Mouse (Mus musculus) left cerebral cortex, postnatal 14 days (tissue): ENCODE measurements around the gene Sept1. TPM values are rescaled to one million over a fixed set of nuclear protein-coding genes. Genes with fewer than 3 reads are reported as not detected.

ENCODE experiments used
- DNase-seq, 2 experiments: peaks; one replicate each; pipeline ENCODE4 v3.0.0; 2021 to 2022; ENCODE audit warnings: low spot score in 2 of 2, mixed read lengths in 1 of 2
- intact Hi-C: fragments of 180-260 bp; cut with DNase I; formaldehyde crosslinking; loops from one replicate; pipeline ENCODE4 v1.15.1; 2025
- total RNA-seq, 2 experiments: library from RNA; stranded (reverse); gene quantifications; 2 replicates each; pipeline ENCODE4 v1.2.3; 2021

Gene Sept1
- total RNA-seq, 2 experiments from 2014 or later, result 5.9 to 6.3 TPM

- intact Hi-C loops, result no loop called here
- DNase-seq, result no peak
These were observed 67.1 kb downstream of the Sept1 start for GRCm38 (mm10) chr7:127165607-127166493.

Other genes starting within 250 kb of the Sept1 start
- gene Mvp, start 218.5 kb downstream of the Sept1 start, total RNA-seq, result 1 to 10 TPM; 4.9 to 5.1 TPM
- not detected for gene Pagr1b, start 216.6 kb downstream of the Sept1 start, total RNA-seq
- gene Pagr1a, start 215.8 kb downstream of the Sept1 start, total RNA-seq, result 10 to 100 TPM; 14.5 to 19.3 TPM
- 10 to 100 TPM; 33.6 to 43.7 TPM for gene Gm42742, start 212.0 kb downstream of the Sept1 start, total RNA-seq
- 100 to 1,000 TPM; 165 to 186 TPM for gene Prrt2, start 211.9 kb downstream of the Sept1 start, total RNA-seq
- 100 to 1,000 TPM; 260 to 271 TPM for gene Maz, start 206.1 kb downstream of the Sept1 start, total RNA-seq
- gene Kif22, start 190.7 kb downstream of the Sept1 start, total RNA-seq, result 10 to 100 TPM in 1 of 2 experiments, 1 to 10 TPM in 1; 9.6 to 10.4 TPM
- gene Zg16, start 145.8 kb downstream of the Sept1 start, total RNA-seq, result not detected
- gene AI467606, start 141.8 kb downstream of the Sept1 start, total RNA-seq, result 1 to 10 TPM; 1.3 to 1.6 TPM
- gene Qprt, start 110.9 kb downstream of the Sept1 start, total RNA-seq, result under 1 TPM in 1 of 2 experiments, not detected in 1; 0.25 TPM
- gene Spn, start 95.3 kb downstream of the Sept1 start, total RNA-seq, result under 1 TPM in 1 of 2 experiments, not detected in 1; 0.11 TPM
- gene Cd2bp2, start 37.1 kb downstream of the Sept1 start, total RNA-seq, result 10 to 100 TPM; 73.9 to 84.5 TPM
- gene Tbc1d10b, start 24.7 kb downstream of the Sept1 start, total RNA-seq, result 10 to 100 TPM; 82.8 to 83.9 TPM
- gene Mylpf, start 24.2 kb downstream of the Sept1 start, total RNA-seq, result 1 to 10 TPM; 1.7 to 4.2 TPM
- gene Zfp553, start 69 bp downstream of the Sept1 start, total RNA-seq, result 10 to 100 TPM; 17.7 to 19.2 TPM
- gene Zfp771, start 11.1 kb upstream of the Sept1 start, total RNA-seq, result 10 to 100 TPM; 62.0 to 63.9 TPM
- gene Dctpp1, start 27.6 kb upstream of the Sept1 start, total RNA-seq, result 10 to 100 TPM; 32.1 to 38.3 TPM
- gene Sephs2, start 40.9 kb upstream of the Sept1 start, total RNA-seq, result 10 to 100 TPM; 45.9 to 50.3 TPM
- under 1 TPM; 0.59 to 0.72 TPM for gene Itgal, start 63.1 kb upstream of the Sept1 start, total RNA-seq
- gene Zfp768, start 112.5 kb upstream of the Sept1 start, total RNA-seq, result 10 to 100 TPM; 10.9 to 13.0 TPM
- 1 to 10 TPM; 5.4 to 7.8 TPM for gene Zfp747, start 142.9 kb upstream of the Sept1 start, total RNA-seq
- gene 9130019O22Rik, start 154.0 kb upstream of the Sept1 start, total RNA-seq, result 1 to 10 TPM; 2.7 to 2.8 TPM
- 1 to 10 TPM; 6.2 to 6.8 TPM for gene E430018J23Rik, start 160.5 kb upstream of the Sept1 start, total RNA-seq
- 1 to 10 TPM; 2.9 to 4.1 TPM for gene Zfp764, start 173.7 kb upstream of the Sept1 start, total RNA-seq
- gene Zfp688, start 188.9 kb upstream of the Sept1 start, total RNA-seq, result 10 to 100 TPM; 11.4 to 11.7 TPM
- 1 to 10 TPM; 5.4 to 7.9 TPM for gene Zfp689, start 216.0 kb upstream of the Sept1 start, total RNA-seq
- gene Prr14, start 226.5 kb upstream of the Sept1 start, total RNA-seq, result 10 to 100 TPM; 27.2 to 32.5 TPM
- gene Fbrs, start 246.1 kb upstream of the Sept1 start, total RNA-seq, result 10 to 100 TPM; 52.9 to 66.0 TPM